Mouse (Mus musculus) naive thymus-derived CD4-positive, alpha-beta T cell, adult 2 months (primary cell): ENCODE results near the gene Ccdc39.

Experiments
- DNase-seq: peaks from one replicate; pipeline ENCODE4 v3.0.0-alpha.2; 2011; ENCODE audit warnings: low read depth

Gene Ccdc39

DNA sequence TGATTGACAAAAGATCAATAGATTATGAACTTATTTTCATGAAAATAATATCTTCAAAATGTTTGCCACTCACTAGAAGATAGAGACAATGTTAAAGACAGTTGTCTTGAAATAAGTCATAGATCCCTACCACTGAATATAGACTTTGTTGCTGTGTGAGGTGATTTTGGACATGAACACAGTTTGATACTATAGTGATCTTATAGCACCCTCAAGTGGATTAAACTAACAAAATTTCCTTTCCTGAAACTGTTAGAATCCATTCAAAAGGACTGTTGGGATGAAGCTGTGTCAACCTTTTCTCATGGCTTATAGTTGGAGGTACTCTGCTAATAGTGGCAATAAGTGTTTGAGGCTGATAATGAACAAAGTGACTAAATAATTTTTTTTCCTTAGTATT is 53.1 kb downstream of the Ccdc39 start:
- no peak for DNase-seq
